Mouse (Mus musculus) urinary bladder, postnatal 10 days (tissue): ENCODE data around the gene Kcna3.

Experiments
- DNase-seq: peaks from one replicate; pipeline ENCODE4 v3.0.0; 2022; ENCODE audit warnings: low spot score

Gene Kcna3

GRCm38 (mm10) chr3:107065510-107066095, 29.6 kb downstream of the Kcna3 start:
- no peak for DNase-seq

GRCm38 (mm10) chr3:107066165-107066850, 30.3 kb downstream of the Kcna3 start:
- no peak for DNase-seq

- no peak for DNase-seq
These were observed 31.3 kb downstream of the Kcna3 start for GRCm38 (mm10) chr3:107067245-107067644.

- no peak for DNase-seq
These were observed 37.9 kb downstream of the Kcna3 start for GRCm38 (mm10) chr3:107073863-107074262.

GRCm38 (mm10) chr3:107075705-107076104, 39.7 kb downstream of the Kcna3 start:
- no peak for DNase-seq

GRCm38 (mm10) chr3:107076658-107077057, 40.7 kb downstream of the Kcna3 start:
- DNase-seq: no peak

- no peak for DNase-seq
These were observed 41.1 kb downstream of the Kcna3 start for GRCm38 (mm10) chr3:107077101-107077500.

GRCm38 (mm10) chr3:107080803-107081202, 44.8 kb downstream of the Kcna3 start:
- DNase-seq: no peak

- DNase-seq: no peak
These were observed 45.3 kb downstream of the Kcna3 start for GRCm38 (mm10) chr3:107081227-107081626.

- DNase-seq: no peak
These were observed 48.6 kb downstream of the Kcna3 start for GRCm38 (mm10) chr3:107084586-107084985.

- DNase-seq: no peak
These were observed 51.4 kb downstream of the Kcna3 start for GRCm38 (mm10) chr3:107087410-107087809.
